Mouse (Mus musculus) ES-E14 (cell line): ENCODE data around the gene Clmn.

Experiments used
- HCFC1 ChIP-seq: IDR thresholded peaks from 2 replicates; pipeline ENCODE4 v1.6.1; 2012; ENCODE audit warnings: low read length, inconsistent platforms, borderline replicate concordance; ENCODE audit not compliant: insufficient read depth
- MAFK ChIP-seq: IDR thresholded peaks from 2 replicates; pipeline ENCODE4 v1.6.1; 2014; ENCODE audit warnings: mild to moderate bottlenecking, low read depth, low read length, inconsistent platforms; ENCODE audit not compliant: insufficient read depth
- ZNF384 ChIP-seq: IDR thresholded peaks from 2 replicates; pipeline ENCODE4 v1.6.1; 2012; ENCODE audit warnings: low read depth, low read length, inconsistent platforms

DNA sequence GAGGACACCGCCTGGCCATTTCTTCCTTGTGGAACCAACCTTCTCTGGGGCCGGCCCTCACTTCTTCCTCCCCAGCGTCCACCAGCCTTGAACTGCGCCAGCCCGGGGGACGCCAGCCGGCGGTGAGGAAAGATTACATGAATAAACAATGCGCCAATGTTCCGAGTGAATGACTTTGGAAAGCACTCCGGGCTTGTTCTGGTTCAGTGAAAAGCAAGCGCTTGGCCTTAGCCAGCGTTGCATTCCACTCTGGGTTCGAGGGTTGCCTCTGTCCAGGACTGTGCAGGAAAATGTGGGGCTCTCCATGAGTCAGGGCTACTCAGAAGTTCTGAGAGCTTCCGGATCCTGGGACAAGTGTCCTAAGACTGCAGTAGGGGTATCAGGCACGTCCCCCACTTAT is 31.8 kb upstream of the Clmn start:
- TF ChIP-seq MAFK (no peak), HCFC1 (no peak), ZNF384 (no peak)
